Mouse (Mus musculus): ENCODE results near the gene Cyp2w1.

DNA sequence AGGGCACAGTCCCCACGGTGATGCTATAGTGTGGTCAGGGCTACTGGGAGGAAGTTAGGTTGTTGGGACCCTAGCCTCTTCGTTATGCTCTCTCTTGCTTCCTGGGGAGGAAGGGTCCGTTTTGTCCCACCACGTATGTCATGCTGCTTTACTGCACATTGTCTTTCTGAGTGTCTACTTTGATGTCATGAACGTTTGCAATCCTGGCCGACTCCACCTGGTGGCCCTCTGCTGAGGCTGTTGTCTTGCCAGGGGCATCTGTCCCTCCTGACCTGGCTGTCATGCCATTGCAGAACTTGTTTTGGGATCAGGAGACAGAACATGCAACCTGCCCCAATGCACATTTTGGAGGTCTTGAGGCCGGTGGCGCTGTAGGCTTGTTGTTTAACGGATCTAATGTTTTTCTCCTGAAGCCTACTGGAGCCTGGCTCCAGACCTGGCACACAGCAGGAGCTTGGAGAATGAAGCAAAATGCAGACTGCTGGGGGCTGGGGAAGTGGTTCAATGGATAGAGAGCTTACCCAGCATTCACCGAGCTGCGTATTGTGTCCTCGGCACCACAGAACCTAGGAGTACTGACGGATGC is 26.2 kb upstream of the Cyp2w1 start:
- TF ChIP-seq POLR2A (IDR thresholded peaks at IDR 0.05; ENCODE audit: extremely low read depth, insufficient read depth, low read length), result no peak
- 0 out of 2 replicates have a peak, but pooled peaks have one; percentile 3 for TF ChIP-seq CTCF (IDR thresholded peaks at IDR 0.05; ENCODE audit: low read depth, low read length)

Data from liver, adult 2 months (tissue).